Mouse (Mus musculus) E14TG2a.4 (cell line): ENCODE results near the gene Gadl1.

ENCODE experiments used
- CTCF ChIP-seq: conservative IDR thresholded peaks from 2 replicates; pipeline ENCODE4 v1.5.1; 2014; ENCODE audit warnings: low read length
- NANOG ChIP-seq: IDR thresholded peaks from 2 replicates; pipeline ENCODE4 v1.6.1; 2014; ENCODE audit warnings: borderline replicate concordance, low read length, mixed read lengths
- POU5F1 ChIP-seq: IDR thresholded peaks from 2 replicates; pipeline ENCODE4 v1.6.1; 2014; ENCODE audit warnings: low read length, borderline replicate concordance

DNA sequence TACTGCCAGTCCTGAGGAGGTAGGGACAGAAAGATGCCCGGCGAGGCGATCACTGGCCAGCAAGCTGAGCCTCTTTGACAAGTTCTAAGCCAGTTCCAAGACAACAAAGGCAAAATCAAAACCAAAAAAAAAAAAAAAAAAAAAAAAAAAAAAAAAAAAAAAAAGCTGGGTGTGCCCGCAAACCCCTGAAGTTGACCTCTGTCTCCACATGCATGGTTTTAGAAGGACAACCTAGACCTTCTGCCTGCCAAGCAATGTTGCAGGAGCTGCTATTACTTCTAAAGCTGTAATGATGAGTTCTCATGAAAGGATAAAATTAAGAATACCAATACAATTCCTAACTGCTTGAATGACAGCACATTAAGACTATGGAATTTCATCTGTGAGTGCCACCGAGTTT, 38.6 kb upstream of the Gadl1 start:
- TF ChIP-seq CTCF (no peak), NANOG (no peak), POU5F1 (no peak)
